Mouse (Mus musculus): ENCODE measurements around the gene Amacr.
A peak's percentile ranks its signal among the peaks of the same experiment; 100 is the strongest.

Amacr gene

GRCm38 (mm10) chr15:10991566-10991965 lies 10.0 kb downstream of the Amacr start:
- DNase-seq = peak; percentile 18 to 22

- peak; percentile 21 to 26 for DNase-seq
Measured at GRCm38 (mm10) chr15:10999832-11000231, 18.3 kb downstream of the Amacr start.

- DNase-seq = no peak
Measured at GRCm38 (mm10) chr15:11000421-11000820, 18.9 kb downstream of the Amacr start, which contains the start of gene Slc45a2. TSS of gene Slc45a2 (plus strand) at chr15:11000721.

- DNase-seq = no peak
Measured at GRCm38 (mm10) chr15:11003791-11004190, 22.2 kb downstream of the Amacr start.

- no peak for DNase-seq
Measured at GRCm38 (mm10) chr15:11004646-11005045, 23.1 kb downstream of the Amacr start.

- peak; percentile 12 to 20 for DNase-seq
Measured at GRCm38 (mm10) chr15:11008756-11009155, 27.2 kb downstream of the Amacr start.

GRCm38 (mm10) chr15:11010976-11011548 lies 29.5 kb downstream of the Amacr start:
- no peak for DNase-seq

- no peak for DNase-seq
Measured at GRCm38 (mm10) chr15:11014931-11015330, 33.4 kb downstream of the Amacr start.

- DNase-seq = no peak
Measured at GRCm38 (mm10) chr15:11026801-11027561, 45.4 kb downstream of the Amacr start.

- DNase-seq = no peak
Measured at GRCm38 (mm10) chr15:11030188-11030587, 48.6 kb downstream of the Amacr start.

- DNase-seq = peak; percentile 21 to 31
Measured at GRCm38 (mm10) chr15:11035947-11036474, 54.5 kb downstream of the Amacr start.

GRCm38 (mm10) chr15:11036535-11037375 lies 55.2 kb downstream of the Amacr start:
- DNase-seq = peak; percentile 44 to 48

GRCm38 (mm10) chr15:11037376-11037695 lies 55.8 kb downstream of the Amacr start:
- DNase-seq = peak in 1 of 2 experiments; percentile 26

GRCm38 (mm10) chr15:11037711-11038110 lies 56.2 kb downstream of the Amacr start, which contains the start of gene Rxfp3:
TSS of gene Rxfp3 (minus strand) at chr15:11037991.
- peak; percentile 10 to 17 for DNase-seq

GRCm38 (mm10) chr15:11038476-11038875 lies 56.9 kb downstream of the Amacr start:
- peak; percentile 67 to 83 for DNase-seq

- DNase-seq = no peak
Measured at GRCm38 (mm10) chr15:11040067-11040466, 58.5 kb downstream of the Amacr start.

- DNase-seq = no peak
Measured at GRCm38 (mm10) chr15:11041229-11041628, 59.7 kb downstream of the Amacr start.

GRCm38 (mm10) chr15:11042828-11043227 lies 61.3 kb downstream of the Amacr start:
- DNase-seq = no peak

Data from cerebellum, postnatal 10 days (tissue).